Mouse (Mus musculus) bone marrow, adult 2 months (tissue): ENCODE data around the gene Tspear.

Experiments
- CTCF ChIP-seq: fragments of 200-500 bp; IDR thresholded peaks from 2 replicates; pipeline ENCODE4 v1.5.1; 2011; ENCODE audit warnings: low read length, control low read depth; ENCODE audit not compliant: control insufficient read depth, insufficient read depth
- POLR2A ChIP-seq: fragments of 200-500 bp; IDR thresholded peaks from 2 replicates; pipeline ENCODE4 v1.6.1; 2011; ENCODE audit warnings: low read depth, mild to moderate bottlenecking, control low read depth, low read length, borderline replicate concordance; ENCODE audit not compliant: control insufficient read depth

DNA sequence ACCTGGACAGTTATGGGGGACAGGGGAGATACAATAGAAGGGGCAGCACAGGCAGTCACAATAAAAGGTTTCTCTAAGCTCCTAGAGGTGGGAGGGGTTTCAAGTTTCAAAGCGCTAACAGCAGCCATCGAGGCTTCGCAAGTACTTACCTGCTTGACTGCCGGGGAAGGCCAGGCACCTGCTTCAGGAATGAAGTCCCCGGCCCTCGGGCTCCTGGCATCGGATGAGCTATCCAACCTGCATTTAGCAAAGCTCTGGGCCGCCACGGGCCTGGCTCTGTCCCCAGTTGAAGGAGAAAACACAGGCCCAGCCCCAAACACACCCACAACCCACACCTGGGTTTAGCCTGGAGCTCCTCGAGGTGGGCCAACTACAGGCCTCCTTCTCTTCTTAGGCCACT, 652 bp downstream of the Tspear start:
- no peak for TF ChIP-seq POLR2A
- no peak for TF ChIP-seq CTCF
